Mouse (Mus musculus) embryonic fibroblast, embryonic 13.5 days (primary cell): ENCODE data around the gene Hnrnpa1.

Experiments
- CTCF ChIP-seq: IDR thresholded peaks from 2 replicates; pipeline ENCODE4 v1.5.1; 2011; ENCODE audit warnings: mild to moderate bottlenecking, control low read depth, low read length, moderate library complexity, borderline replicate concordance; ENCODE audit not compliant: insufficient read depth
- POLR2A ChIP-seq: IDR thresholded peaks from 2 replicates; pipeline ENCODE4 v1.6.1; 2011; ENCODE audit warnings: low read depth, mild to moderate bottlenecking, control low read depth, low read length, moderate library complexity

GRCm38 (mm10) chr15:103237295-103237694, 2.9 kb upstream of the Hnrnpa1 start:
- no peak for TF ChIP-seq CTCF
- no peak for TF ChIP-seq POLR2A
